Mouse (Mus musculus) heart, adult 2 months (tissue): ENCODE data around the gene Tmem132e.

ENCODE experiments used
- CTCF ChIP-seq: fragments of 200-600 bp; IDR thresholded peaks from 2 replicates; pipeline ENCODE4 v1.8.1; 2022; ENCODE audit warnings: antibody characterized with exemption, mild to moderate bottlenecking, moderate library complexity
- EP300 ChIP-seq: fragments of 200-500 bp; IDR thresholded peaks from 2 replicates; pipeline ENCODE4 v1.6.1; 2011; ENCODE audit warnings: low read depth, low read length, control low read depth; ENCODE audit not compliant: insufficient read depth
- POLR2A ChIP-seq: fragments of 200-500 bp; IDR thresholded peaks from 2 replicates; pipeline ENCODE4 v1.6.1; 2011; ENCODE audit warnings: mild to moderate bottlenecking, low read depth, low read length, control low read depth; ENCODE audit not compliant: insufficient read depth

- no peak for TF ChIP-seq POLR2A
- TF ChIP-seq CTCF, result no peak
- TF ChIP-seq EP300, result no peak
Observed at GRCm38 (mm10) chr11:82476092-82476491, 87.4 kb downstream of the Tmem132e start.
